Mouse (Mus musculus) left cerebral cortex, adult 18-20 months (tissue): ENCODE measurements around the gene Man1c1. TPM values are rescaled to one million over a fixed set of nuclear protein-coding genes. Genes with fewer than 3 reads are reported as not detected.

Source experiments
- DNase-seq, 2 experiments: peaks; one replicate each; pipeline ENCODE4 v3.0.0; 2021 to 2022; ENCODE audit warnings: low spot score in 2 of 2, mixed read lengths in 1 of 2
- microRNA-seq, 2 experiments: library from miRNA; unstranded; fragments of <30 nt; microRNA quantifications; one replicate each; pipeline ENCODE4 v1.2.0; 2021
- total RNA-seq, 2 experiments: library from RNA; stranded (reverse); gene quantifications; 2 replicates each; pipeline ENCODE4 v1.2.3; 2021

The Man1c1 gene
- total RNA-seq, 2 experiments from 2014 or later, result 44.5 to 45.6 TPM

- no peak for DNase-seq
Observed at GRCm38 (mm10) chr4:134519281-134519680, 184.8 kb downstream of the Man1c1 start.

DNA sequence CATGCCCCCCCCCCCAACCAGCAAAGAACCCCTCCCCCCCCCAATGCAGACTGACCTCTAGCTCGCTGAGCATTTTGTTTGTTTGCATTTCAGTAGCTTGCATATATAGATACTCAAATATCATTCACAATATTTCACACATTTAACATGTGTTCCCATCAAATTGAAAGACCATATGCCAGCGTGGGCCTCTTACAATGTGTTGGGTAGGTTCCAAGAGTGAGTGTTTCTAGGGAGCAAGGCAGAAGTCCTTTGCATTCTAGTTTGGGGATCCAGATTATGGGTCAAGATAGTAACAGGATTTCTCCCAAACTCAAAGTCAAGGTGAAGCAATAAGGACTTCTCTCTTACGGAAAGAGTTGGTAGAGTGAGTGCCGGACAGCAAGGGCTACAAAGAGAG is 185.5 kb downstream of the Man1c1 start:
- DNase-seq, result no peak

GRCm38 (mm10) chr4:134517719-134518118 is 186.4 kb downstream of the Man1c1 start:
- peak in 1 of 2 experiments; percentile 43 for DNase-seq

DNA sequence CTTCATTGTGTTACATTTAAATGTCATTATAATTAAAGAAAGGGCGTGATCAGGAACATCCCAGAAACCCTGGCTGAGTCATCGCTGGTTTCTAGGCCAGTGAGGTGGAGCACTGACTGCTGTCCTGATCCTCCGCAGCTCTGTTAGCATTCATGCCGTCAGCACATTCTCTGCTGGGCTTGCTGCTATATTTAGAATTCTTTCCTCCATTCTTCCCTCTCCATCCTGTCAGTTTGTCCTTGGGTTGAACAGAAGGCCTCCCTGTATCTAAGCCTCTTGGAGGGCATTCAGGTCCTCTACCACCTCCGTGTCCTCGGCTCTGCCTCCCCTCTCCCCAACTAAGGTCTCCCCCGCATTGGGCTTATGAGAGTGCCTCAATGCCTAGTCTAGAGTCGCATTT is 187.1 kb downstream of the Man1c1 start:
- peak; percentile 43 to 49 for DNase-seq

DNA sequence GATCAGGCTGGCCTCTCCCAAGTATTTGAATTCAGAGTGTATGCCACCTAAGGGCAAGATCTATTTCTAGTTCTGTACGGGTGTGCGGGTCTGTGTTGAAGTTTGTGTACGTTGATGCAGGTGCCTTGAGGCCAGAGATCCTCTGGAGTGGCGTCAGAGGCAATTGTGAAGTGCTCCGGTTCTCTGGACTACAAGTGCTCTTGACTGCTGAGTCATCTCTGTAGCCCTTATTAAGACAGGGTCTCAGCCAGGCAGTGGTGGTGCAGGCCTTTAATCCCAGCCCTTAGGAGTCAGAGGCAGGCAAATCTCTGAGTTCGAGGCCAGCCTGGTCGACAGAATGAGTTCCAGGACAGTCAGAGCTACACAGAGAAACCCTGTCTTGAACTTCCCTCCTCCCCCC is 188.5 kb downstream of the Man1c1 start:
- DNase-seq, result no peak

- DNase-seq, result no peak
Observed at GRCm38 (mm10) chr4:134514309-134514930, 189.7 kb downstream of the Man1c1 start.

DNA sequence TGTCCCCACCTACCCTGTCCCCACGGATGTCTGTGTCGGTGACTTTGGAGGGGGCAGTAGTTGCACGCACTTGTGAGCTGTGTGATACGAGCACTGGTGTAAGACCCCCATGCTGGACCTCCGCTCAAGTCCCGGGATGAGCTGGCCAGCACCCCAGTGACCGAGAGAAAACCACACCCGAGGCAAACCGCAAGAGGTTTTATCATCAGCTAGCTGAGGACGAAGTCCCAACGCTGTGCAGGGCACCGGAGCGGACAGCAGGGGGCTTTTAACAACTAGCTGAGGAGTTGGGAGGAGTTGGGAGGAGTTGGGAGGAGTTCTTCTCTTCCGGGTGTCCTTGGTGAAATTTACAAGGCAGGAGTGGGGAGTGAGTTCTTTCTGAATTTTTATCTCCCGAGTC is 191.3 kb downstream of the Man1c1 start:
- DNase-seq, result peak; percentile 39 to 47

- no peak for DNase-seq
Observed at GRCm38 (mm10) chr4:134511730-134512129, 192.4 kb downstream of the Man1c1 start.

Small RNAs within 50 kb of the gene (microRNA-seq; reads per million reads assigned to microRNA genes)
- gene Mir6403, result 0 reads per million in 2 experiments

Other genes starting within 250 kb of the Man1c1 start
- gene Stmn1, start 236.0 kb downstream of the Man1c1 start, total RNA-seq, result 1,000 to 10,000 TPM; 1,034 to 1,073 TPM
- 10 to 100 TPM; 63.5 to 70.1 TPM for gene Paqr7, start 207.6 kb downstream of the Man1c1 start, total RNA-seq
- under 1 TPM in 1 of 2 experiments, not detected in 1; 0.54 TPM for gene Aunip, start 193.3 kb downstream of the Man1c1 start, total RNA-seq
- 10 to 100 TPM; 65.3 to 66.0 TPM for gene Mtfr1l, start 168.9 kb downstream of the Man1c1 start, total RNA-seq
- 10 to 100 TPM; 23.1 to 25.7 TPM for gene Selenon, start 152.1 kb downstream of the Man1c1 start, total RNA-seq
- gene Ldlrap1, start 63.7 kb upstream of the Man1c1 start, total RNA-seq, result 1 to 10 TPM; 1.8 to 3.1 TPM
- 10 to 100 TPM; 55.2 to 55.3 TPM for gene Maco1, start 149.1 kb upstream of the Man1c1 start, total RNA-seq
- not detected for gene Rhd, start 160.2 kb upstream of the Man1c1 start, total RNA-seq
- gene Tmem50a, start 210.7 kb upstream of the Man1c1 start, total RNA-seq, result 100 to 1,000 TPM; 119 to 127 TPM
- gene Rsrp1, start 219.3 kb upstream of the Man1c1 start, total RNA-seq, result 100 to 1,000 TPM; 248 to 297 TPM
- 10 to 100 TPM; 59.9 to 63.6 TPM for gene Syf2, start 226.6 kb upstream of the Man1c1 start, total RNA-seq